Mouse (Mus musculus) heart, embryonic 16.5 days (tissue): ENCODE data around the gene Mchr1. TPM values are rescaled to one million over a fixed set of nuclear protein-coding genes. Genes with fewer than 3 reads are reported as not detected.
"Not testable (repeated sequence)": the region's sequence is repeated elsewhere in the genome, so short reads cannot be mapped to it uniquely, and the experiment has no call there.

Experiments used
- ATAC-seq: fragments of 200-750 bp; cut with Nextera tagmentation; replicated peaks from 2 replicates; pipeline ENCODE4 v1.8.0; 2017; ENCODE audit warnings: moderate number of reproducible peaks; ENCODE audit not compliant: insufficient read depth, low FRiP score; ENCODE audit errors: extremely low read depth
- H3K27ac ChIP-seq: fragments of 300-500 bp; sonication (generic); 2 replicates; pipeline ENCODE4 v1.5.1; 2014; ENCODE audit warnings: mild to moderate bottlenecking, low read length, control low read depth, moderate library complexity
- H3K27me3 ChIP-seq: fragments of 300-500 bp; sonication (generic); 2 replicates; pipeline ENCODE4 v1.6.1; 2014; ENCODE audit warnings: low read length, mixed read lengths; ENCODE audit not compliant: control insufficient read depth, insufficient read depth
- H3K36me3 ChIP-seq: fragments of 300-500 bp; sonication (generic); 2 replicates; pipeline ENCODE4 v1.6.1; 2014; ENCODE audit not compliant: control insufficient read depth, insufficient read depth
- H3K4me1 ChIP-seq: fragments of 300-500 bp; sonication (generic); 2 replicates; pipeline ENCODE4 v1.6.1; 2014; ENCODE audit warnings: low read length, mixed read lengths; ENCODE audit not compliant: control insufficient read depth, insufficient read depth
- H3K4me2 ChIP-seq: fragments of 300-500 bp; sonication (generic); 2 replicates; pipeline ENCODE4 v1.6.1; 2014; ENCODE audit warnings: low read depth, mild to moderate bottlenecking, control low read depth, low read length
- H3K4me3 ChIP-seq: fragments of 300-500 bp; sonication (generic); 2 replicates; pipeline ENCODE4 v1.5.1; 2014; ENCODE audit warnings: mild to moderate bottlenecking, control low read depth, low read length
- H3K9ac ChIP-seq: fragments of 300-500 bp; sonication (generic); 2 replicates; pipeline ENCODE4 v1.6.1; 2014; ENCODE audit warnings: low read length, control low read depth
- H3K9me3 ChIP-seq: fragments of 300-500 bp; sonication (generic); replicated peaks from 2 replicates; pipeline ENCODE4 v1.6.1; 2016; ENCODE audit warnings: low read length; ENCODE audit not compliant: control insufficient read depth
- WGBS: fragments of 180-500 bp; shearing (Covaris S2); extraction: QIAGEN DNeasy Blood & Tissue Kit; methylation state at CpG from one replicate; pipeline ENCODE4 v1.1.7; 2014; 5-methylcytosine and 5-hydroxymethylcytosine counted together
- polyA plus RNA-seq: library from polyadenylated mRNA; unstranded; fragments of >200 nt; fragmentation: Nextera tagmentation; extraction: Ambion mirVana; gene quantifications from 2 replicates; pipeline ENCODE4 v1.2.1, GENCODE M21; 2015

The Mchr1 gene
- polyA plus RNA-seq, 1 experiment from 2014 or later: 0.07 TPM

- H3K4me1 ChIP-seq, H3K36me3 ChIP-seq, H3K27ac ChIP-seq, H3K9ac ChIP-seq, H3K4me3 ChIP-seq, ATAC-seq, H3K9me3 ChIP-seq, H3K27me3 ChIP-seq, H3K4me2 ChIP-seq: not testable (repeated sequence)
- WGBS: 65% methylated on average over 8 of the region's 8 CpGs
These were observed 15.2 kb upstream of the Mchr1 start for GRCm38 (mm10) chr15:81220051-81220450.

- peaks cover 2% of the 10 kb centered on the region; the same call in 1 of the 2 replicates for H3K27me3 ChIP-seq
- H3K36me3 ChIP-seq: no peaks in the 10 kb centered on the region
- no peak overlapping the region for H3K9ac ChIP-seq
- H3K4me1 ChIP-seq: no peaks in the 10 kb centered on the region
- ATAC-seq: no peak
- H3K27ac ChIP-seq: no peak overlapping the region
- no peak overlapping the region for H3K4me3 ChIP-seq
- no peak overlapping the region for H3K4me2 ChIP-seq
- WGBS: 49% methylated on average over 6 of the region's 6 CpGs
- H3K9me3 ChIP-seq: no peaks in the 10 kb centered on the region
These were observed 13.9 kb upstream of the Mchr1 start for GRCm38 (mm10) chr15:81221446-81221845.

- Histone ChIP-seq H3K36me3 (no peaks in the 10 kb centered on the region), H3K9ac (no peak overlapping the region), H3K9me3 (no peaks in the 10 kb centered on the region), H3K4me3 (no peak overlapping the region), H3K27ac (no peak overlapping the region), H3K4me2 (no peak overlapping the region), H3K4me1 (no peaks in the 10 kb centered on the region), H3K27me3 (no peaks in the 10 kb centered on the region; the same call in 1 of the 2 replicates)
- ATAC-seq: no peak
- 90% methylated on average over 10 of the region's 10 CpGs for WGBS
These were observed 10.3 kb upstream of the Mchr1 start for GRCm38 (mm10) chr15:81225016-81225415.

GRCm38 (mm10) chr15:81225732-81226131 lies 9.6 kb upstream of the Mchr1 start:
- whole genome bisulfite sequencing: 74% methylated on average over 6 of the region's 6 CpGs
- H3K9ac ChIP-seq: no peak overlapping the region
- H3K36me3 ChIP-seq: no peaks in the 10 kb centered on the region
- no peak overlapping the region for H3K27ac ChIP-seq
- H3K27me3 ChIP-seq: no peaks in the 10 kb centered on the region; the same call in 1 of the 2 replicates
- no peak overlapping the region for H3K4me2 ChIP-seq
- ATAC-seq: no peak
- no peaks in the 10 kb centered on the region for H3K4me1 ChIP-seq
- no peak overlapping the region for H3K4me3 ChIP-seq
- H3K9me3 ChIP-seq: no peaks in the 10 kb centered on the region

GRCm38 (mm10) chr15:81226796-81227195 lies 8.5 kb upstream of the Mchr1 start:
- no peaks in the 10 kb centered on the region for H3K4me1 ChIP-seq
- H3K9ac ChIP-seq: no peak overlapping the region
- H3K4me3 ChIP-seq: no peak overlapping the region
- no peak for ATAC-seq
- no peaks in the 10 kb centered on the region for H3K36me3 ChIP-seq
- 71% methylated on average over 4 of the region's 4 CpGs for WGBS
- no peak overlapping the region for H3K4me2 ChIP-seq
- H3K27ac ChIP-seq: no peak overlapping the region
- no peaks in the 10 kb centered on the region for H3K9me3 ChIP-seq
- H3K27me3 ChIP-seq: no peaks in the 10 kb centered on the region

- H3K9me3 ChIP-seq: no peaks in the 10 kb centered on the region
- H3K4me3 ChIP-seq: no peak overlapping the region
- no peaks in the 10 kb centered on the region for H3K4me1 ChIP-seq
- no peak overlapping the region for H3K9ac ChIP-seq
- H3K4me2 ChIP-seq: no peak overlapping the region
- H3K27ac ChIP-seq: no peak overlapping the region
- no peaks in the 10 kb centered on the region for H3K36me3 ChIP-seq
- no peak for ATAC-seq
- no peaks in the 10 kb centered on the region for H3K27me3 ChIP-seq
- 82% methylated on average over 3 of the region's 3 CpGs for WGBS
These were observed 8.0 kb upstream of the Mchr1 start for GRCm38 (mm10) chr15:81227275-81227674.

GRCm38 (mm10) chr15:81228258-81228657 lies 7.0 kb upstream of the Mchr1 start:
- H3K36me3 ChIP-seq: no peaks in the 10 kb centered on the region
- ATAC-seq: no peak

GRCm38 (mm10) chr15:81229791-81230190 lies 5.5 kb upstream of the Mchr1 start:
- no peaks in the 10 kb centered on the region for H3K36me3 ChIP-seq
- H3K4me3 ChIP-seq: no peak overlapping the region
- H3K9me3 ChIP-seq: no peaks in the 10 kb centered on the region
- no peaks in the 10 kb centered on the region for H3K4me1 ChIP-seq
- no peak overlapping the region for H3K9ac ChIP-seq
- no peak for ATAC-seq
- H3K27me3 ChIP-seq: peaks cover 10% of the 10 kb centered on the region
- WGBS: 63% methylated on average over 3 of the region's 3 CpGs
- H3K27ac ChIP-seq: no peak overlapping the region
- H3K4me2 ChIP-seq: no peak overlapping the region

More at GRCm38 (mm10) chr15:81228258-81228657, 7.0 kb upstream of the Mchr1 start:
- Histone ChIP-seq H3K4me1 (no peaks in the 10 kb centered on the region), H3K4me2 (no peak overlapping the region), H3K27ac (no peak overlapping the region), H3K9me3 (no peaks in the 10 kb centered on the region), H3K4me3 (no peak overlapping the region), H3K9ac (no peak overlapping the region), H3K27me3 (no peaks in the 10 kb centered on the region)
- WGBS: 83% methylated on average over 3 of the region's 3 CpGs

GRCm38 (mm10) chr15:81231325-81231724 lies 4.0 kb upstream of the Mchr1 start:
- Histone ChIP-seq H3K36me3 (no peaks in the 10 kb centered on the region), H3K4me1 (peaks cover 7% of the 10 kb centered on the region; the same call in 1 of the 2 replicates), H3K9ac (no peak overlapping the region), H3K4me2 (no peak overlapping the region), H3K9me3 (no peaks in the 10 kb centered on the region), H3K27ac (no peak overlapping the region), H3K4me3 (no peak overlapping the region), H3K27me3 (peaks cover 14% of the 10 kb centered on the region)
- ATAC-seq: no peak
- 59% methylated on average over 7 of the region's 7 CpGs for WGBS
